Mouse (Mus musculus) megakaryocyte, adult 5-6 weeks (primary cell): Measurements from ENCODE around the gene Naif1. TPM values are rescaled to one million over a fixed set of nuclear protein-coding genes. Genes with fewer than 3 reads are reported as not detected.

Source experiments
- ATAC-seq: 2 replicates; pipeline ENCODE4 v1.8.0; 2016; ENCODE audit warnings: mild to moderate bottlenecking, inconsistent platforms; ENCODE audit not compliant: poor library complexity, severe bottlenecking
- total RNA-seq, 2 experiments: library from RNA; stranded (forward) in 1 of 2; stranded (reverse) in 1 of 2; fragments of 153-499, 151-499 nt in 1 of 2; fragments of 221-1000, 200-1000 nt in 1 of 2; gene quantifications; 2 replicates each; pipeline versions ENCODE4 v1.2.3 to v1.2.4; 2015 to 2017

The Naif1 gene
- total RNA-seq, 2 experiments from 2014 or later, result 3.2 to 3.5 TPM

GRCm38 (mm10) chr2:32495185-32495726, 45.0 kb downstream of the Naif1 start:
- peak; percentile 77 for ATAC-seq

GRCm38 (mm10) chr2:32496190-32496589, 45.9 kb downstream of the Naif1 start:
- ATAC-seq, result peak; percentile 44

- ATAC-seq, result no peak
Observed at GRCm38 (mm10) chr2:32499365-32499764, 49.1 kb downstream of the Naif1 start.

GRCm38 (mm10) chr2:32500461-32500860, 50.2 kb downstream of the Naif1 start:
- no peak for ATAC-seq

GRCm38 (mm10) chr2:32501754-32502324, 51.6 kb downstream of the Naif1 start:
- ATAC-seq, result no peak

GRCm38 (mm10) chr2:32502843-32503242, 52.6 kb downstream of the Naif1 start:
- no peak for ATAC-seq

GRCm38 (mm10) chr2:32503588-32503987, 53.3 kb downstream of the Naif1 start:
- no peak for ATAC-seq

- ATAC-seq, result no peak
Observed at GRCm38 (mm10) chr2:32505536-32505935, 55.3 kb downstream of the Naif1 start.

Other genes with a start within 250 kb of the Naif1 start
- gene Pomt1, start 213.9 kb upstream of the Naif1 start, total RNA-seq (2015), result 7.7 and 8.4 TPM in 2 replicates
- gene Pomt1, start 213.9 kb upstream of the Naif1 start, total RNA-seq (2017), result 15.2 and 17.3 TPM in 2 replicates
- 18.7 and 29.3 TPM in 2 replicates for gene Uck1, start 190.3 kb upstream of the Naif1 start, total RNA-seq (2015)
- gene Uck1, start 190.3 kb upstream of the Naif1 start, total RNA-seq (2017), result 19.3 and 19.6 TPM in 2 replicates
- 9.7 and 20.1 TPM in 2 replicates for gene Golga2, start 163.1 kb upstream of the Naif1 start, total RNA-seq (2015)
- 51.1 and 55.3 TPM in 2 replicates for gene Golga2, start 163.1 kb upstream of the Naif1 start, total RNA-seq (2017)
- 114 and 143 TPM in 2 replicates for gene Swi5, start 162.4 kb upstream of the Naif1 start, total RNA-seq (2015)
- gene Swi5, start 162.4 kb upstream of the Naif1 start, total RNA-seq (2017), result 208 and 230 TPM in 2 replicates
- 56.3 and 67.0 TPM in 2 replicates for gene Ciz1, start 98.1 kb upstream of the Naif1 start, total RNA-seq (2015)
- gene Ciz1, start 98.1 kb upstream of the Naif1 start, total RNA-seq (2017), result 66.2 and 81.0 TPM in 2 replicates
- gene Dnm1, start 97.1 kb upstream of the Naif1 start, total RNA-seq (2015), result 0.47 TPM in 1 of 2 replicates, not detected in the other
- not detected in 2 replicates for gene Dnm1, start 97.1 kb upstream of the Naif1 start, total RNA-seq (2017)
- 30.4 and 38.4 TPM in 2 replicates for gene 1110008P14Rik, start 68.5 kb upstream of the Naif1 start, total RNA-seq (2015)
- gene 1110008P14Rik, start 68.5 kb upstream of the Naif1 start, total RNA-seq (2017), result 29.1 and 32.3 TPM in 2 replicates
- gene Lcn2, start 62.2 kb upstream of the Naif1 start, total RNA-seq (2015), result 3,591 and 4,679 TPM in 2 replicates
- 682 and 1,100 TPM in 2 replicates for gene Lcn2, start 62.2 kb upstream of the Naif1 start, total RNA-seq (2017)
- 5.0 and 6.7 TPM in 2 replicates for gene Ptges2, start 54.6 kb upstream of the Naif1 start, total RNA-seq (2015)
- 7.2 and 8.8 TPM in 2 replicates for gene Ptges2, start 54.6 kb upstream of the Naif1 start, total RNA-seq (2017)
- 4.6 and 6.9 TPM in 2 replicates for gene Slc25a25, start 988 bp downstream of the Naif1 start, total RNA-seq (2015)
- gene Slc25a25, start 988 bp downstream of the Naif1 start, total RNA-seq (2017), result 8.4 and 10.7 TPM in 2 replicates
- 6.5 and 6.6 TPM in 2 replicates for gene Fam102a, start 84.9 kb downstream of the Naif1 start, total RNA-seq (2015)
- gene Fam102a, start 84.9 kb downstream of the Naif1 start, total RNA-seq (2017), result 4.6 and 4.8 TPM in 2 replicates
- gene Dpm2, start 120.4 kb downstream of the Naif1 start, total RNA-seq (2015), result 82.8 and 91.7 TPM in 2 replicates
- gene Dpm2, start 120.4 kb downstream of the Naif1 start, total RNA-seq (2017), result 32.0 and 35.3 TPM in 2 replicates
- gene Pip5kl1, start 124.3 kb downstream of the Naif1 start, total RNA-seq (2015), result 0.31 TPM in 1 of 2 replicates, not detected in the other
- not detected in 2 replicates for gene Pip5kl1, start 124.3 kb downstream of the Naif1 start, total RNA-seq (2017)
- not detected in 2 replicates for gene 9430097D07Rik, start 125.2 kb downstream of the Naif1 start, total RNA-seq (2015)
- gene 9430097D07Rik, start 125.2 kb downstream of the Naif1 start, total RNA-seq (2017), result not detected in 2 replicates
- gene St6galnac4, start 136.6 kb downstream of the Naif1 start, total RNA-seq (2015), result 5.8 and 9.2 TPM in 2 replicates
- 8.6 and 12.1 TPM in 2 replicates for gene St6galnac4, start 136.6 kb downstream of the Naif1 start, total RNA-seq (2017)
- 8.2 and 8.6 TPM in 2 replicates for gene St6galnac6, start 149.3 kb downstream of the Naif1 start, total RNA-seq (2015)
- gene St6galnac6, start 149.3 kb downstream of the Naif1 start, total RNA-seq (2017), result 13.1 and 13.3 TPM in 2 replicates
- gene Ak1, start 171.3 kb downstream of the Naif1 start, total RNA-seq (2015), result not detected in 2 replicates
- gene Ak1, start 171.3 kb downstream of the Naif1 start, total RNA-seq (2017), result not detected in 2 replicates
- 6.3 and 7.9 TPM in 2 replicates for gene Eng, start 196.1 kb downstream of the Naif1 start, total RNA-seq (2015)
- 2.0 and 2.2 TPM in 2 replicates for gene Eng, start 196.1 kb downstream of the Naif1 start, total RNA-seq (2017)